Mouse (Mus musculus): Measurements from ENCODE around the gene Tcp11.

Tcp11 gene

DNA sequence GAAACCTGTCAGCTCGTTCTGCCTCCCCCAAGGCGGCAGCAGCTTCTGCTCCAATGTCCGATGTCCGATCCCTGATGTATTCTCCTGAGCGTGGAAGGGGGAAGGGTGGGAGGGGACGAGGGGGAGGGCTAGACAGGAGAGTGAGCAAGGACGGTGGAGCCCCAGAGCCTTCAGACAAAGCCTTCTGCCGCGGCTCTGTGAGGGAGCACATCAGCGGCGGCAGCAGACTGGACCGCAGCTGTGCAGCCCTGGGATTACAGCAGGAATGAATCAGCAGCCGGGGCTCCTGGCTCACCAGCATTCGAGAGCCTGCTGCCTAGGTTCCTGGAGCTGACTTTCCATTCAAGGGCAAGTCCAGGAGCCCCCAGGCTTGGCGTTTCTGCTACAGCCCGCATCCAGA lies 39.8 kb downstream of the Tcp11 start:
- no peak for DNase-seq (ENCODE audit: low spot score in 2 of 2)

DNA sequence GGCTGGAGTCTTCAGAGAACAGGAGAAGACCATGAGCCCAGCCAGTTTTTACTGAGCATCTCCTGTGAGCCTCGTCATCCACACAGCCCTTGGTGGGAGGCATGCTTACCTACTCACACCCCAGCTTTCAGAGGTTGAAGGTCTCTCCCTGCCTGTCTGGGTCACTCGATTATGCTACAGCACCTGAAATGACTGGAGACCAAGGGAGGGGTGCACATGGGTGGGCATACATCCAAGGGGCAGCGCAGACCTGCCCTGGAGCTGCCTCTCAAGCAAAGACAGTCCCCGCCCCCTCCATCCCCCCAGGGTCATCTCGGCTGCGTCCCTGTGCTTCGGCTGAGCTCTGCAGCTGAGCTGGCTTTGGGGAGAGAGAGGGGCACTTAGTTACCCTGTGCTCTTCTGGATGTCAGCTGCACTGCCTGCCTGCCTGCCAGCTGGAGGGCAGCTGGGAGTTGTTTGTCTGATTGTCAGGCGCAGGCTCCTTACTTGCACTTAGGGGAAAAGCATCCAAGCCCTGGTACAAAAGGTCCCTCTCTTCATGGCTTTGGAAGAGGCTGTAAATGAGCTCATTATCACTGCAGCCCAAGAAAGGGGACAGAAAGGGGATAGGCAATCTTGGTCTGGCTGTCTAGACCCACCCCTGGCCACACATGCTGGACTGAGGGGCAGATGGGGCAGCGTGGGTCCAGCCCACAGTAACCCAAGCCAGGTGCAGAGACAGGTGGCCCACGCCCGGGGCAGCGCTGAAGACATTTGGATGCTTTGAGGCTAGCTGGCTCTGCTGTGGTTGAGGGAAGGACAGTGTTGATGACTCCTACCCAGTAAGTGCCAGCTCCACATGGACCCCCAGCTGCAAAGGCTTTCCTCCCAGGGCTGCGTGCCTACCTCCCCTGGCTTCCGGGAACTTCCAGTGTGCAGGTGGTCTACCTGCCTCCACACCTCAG lies 43.4 kb downstream of the Tcp11 start:
- no peak for DNase-seq (ENCODE audit: low spot score in 2 of 2)

DNA sequence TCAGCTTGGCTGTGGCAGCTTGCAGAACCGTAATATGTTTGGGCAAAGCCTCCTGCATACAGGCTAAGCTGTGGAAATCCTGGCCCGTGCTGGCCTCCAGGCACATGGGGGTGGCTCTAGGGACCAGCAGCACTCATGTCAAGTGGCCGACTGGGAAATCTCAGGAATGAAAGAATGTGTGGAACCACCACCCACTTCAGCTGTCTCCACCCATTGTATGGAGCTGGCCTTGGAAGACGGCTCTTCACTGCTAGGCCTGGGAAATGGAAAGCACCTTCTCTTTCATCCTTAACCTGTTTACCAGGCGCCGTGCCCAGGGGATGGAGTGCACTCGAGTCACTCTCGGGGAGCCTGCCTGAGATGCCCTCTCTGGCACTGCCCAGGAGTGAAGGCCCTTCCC lies 45.5 kb downstream of the Tcp11 start:
- no peak for DNase-seq (ENCODE audit: low spot score in 2 of 2)

DNA sequence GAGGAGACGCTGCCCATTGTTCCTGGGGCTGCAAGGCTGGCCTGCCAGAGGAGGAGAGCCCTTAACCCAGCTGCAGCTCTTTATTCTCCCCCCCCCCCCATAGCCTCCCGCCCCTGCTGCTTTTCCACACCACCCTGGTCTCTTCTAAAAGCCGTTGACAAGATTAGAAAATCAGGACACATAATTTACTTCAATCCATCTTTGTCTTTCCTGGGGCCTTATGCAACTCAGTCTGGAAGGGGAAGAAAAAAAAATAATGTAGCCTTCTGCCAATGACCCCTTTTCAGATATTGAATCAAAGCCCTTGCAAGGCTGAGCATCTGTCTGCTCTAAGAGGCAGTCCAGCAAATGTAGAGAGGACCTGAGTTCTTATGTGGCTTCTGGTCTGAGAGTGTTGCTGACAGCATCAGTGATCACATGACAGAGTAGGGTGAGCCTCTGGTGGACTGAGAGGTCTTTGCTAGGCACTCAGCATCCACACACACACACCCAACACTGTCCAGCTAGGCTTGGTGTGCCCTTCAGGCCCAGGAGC lies 47.3 kb downstream of the Tcp11 start:
- DNase-seq (ENCODE audit: low spot score in 2 of 2): no peak

DNA sequence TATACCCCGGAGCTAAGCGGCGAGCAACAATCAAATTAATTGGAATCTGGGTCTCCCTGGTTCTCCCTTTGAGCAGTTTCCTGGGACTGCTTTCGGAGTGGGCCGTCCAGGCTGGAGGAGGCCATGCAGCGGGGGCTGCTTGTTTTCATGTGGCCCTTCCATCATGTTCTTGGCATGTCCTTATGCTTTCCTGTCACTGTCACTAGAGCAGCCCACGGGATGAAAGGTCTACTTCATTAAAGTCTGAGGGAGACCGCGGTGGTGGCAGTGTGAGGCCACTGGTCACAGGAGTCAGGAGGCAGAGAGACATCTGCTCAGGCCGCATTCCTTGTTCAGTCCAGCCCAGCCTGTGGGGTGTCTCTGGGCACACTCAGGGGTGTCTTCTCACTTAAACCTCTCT lies 48.2 kb downstream of the Tcp11 start:
- DNase-seq (ENCODE audit: low spot score in 2 of 2): no peak

DNA sequence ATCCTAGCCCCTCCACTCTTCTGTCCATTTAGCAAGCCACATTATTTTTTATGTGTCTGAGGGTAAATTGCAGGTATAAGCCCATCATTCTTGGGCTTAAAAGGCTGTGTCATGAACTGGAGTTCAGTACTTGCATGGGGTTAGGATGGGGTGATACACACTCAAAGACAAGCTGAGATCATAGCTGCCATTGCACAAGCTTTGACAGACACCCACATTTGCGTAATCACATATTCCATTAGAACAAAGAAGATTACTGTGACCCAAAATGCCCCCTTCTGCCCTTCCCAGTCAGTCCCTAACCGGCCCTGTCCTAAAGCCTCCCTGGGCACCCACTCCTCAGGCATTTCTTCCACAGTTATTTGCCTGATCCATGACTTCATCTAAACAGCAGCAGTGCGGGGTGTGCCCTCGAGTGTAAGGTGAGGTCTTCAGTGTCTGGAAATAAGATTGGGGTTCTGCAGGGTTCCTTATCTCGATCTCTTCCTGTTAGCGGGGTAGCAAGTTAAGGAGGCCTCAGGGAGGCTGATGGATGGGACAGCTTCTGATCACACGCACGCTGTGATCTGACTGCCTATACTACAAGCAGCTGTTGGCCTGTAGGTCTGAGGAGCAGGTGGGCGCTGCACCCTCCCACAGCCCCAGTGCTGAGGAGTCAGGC lies 49.0 kb downstream of the Tcp11 start:
- DNase-seq (ENCODE audit: low spot score in 2 of 2): no peak

DNA sequence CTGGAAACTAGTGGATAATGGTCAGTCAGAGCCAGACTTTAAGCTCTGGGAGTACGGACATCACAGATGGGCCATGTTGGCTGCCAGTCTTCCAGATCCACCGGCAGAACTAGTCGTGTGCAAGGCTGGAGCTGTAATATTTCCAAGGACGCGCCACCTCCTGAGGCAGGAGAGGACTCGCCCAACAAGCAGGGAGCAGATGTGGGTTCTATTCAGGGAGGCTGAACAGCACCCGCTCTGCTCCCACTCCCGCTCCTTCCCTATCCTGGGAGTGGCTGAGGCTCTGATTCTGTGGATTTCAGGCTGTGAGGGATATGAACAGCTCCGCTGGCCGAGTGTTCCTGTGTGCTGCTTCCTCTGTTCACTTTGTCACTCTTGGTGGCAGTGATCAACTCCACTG lies 50.0 kb downstream of the Tcp11 start:
- DNase-seq (ENCODE audit: low spot score in 2 of 2): no peak

DNA sequence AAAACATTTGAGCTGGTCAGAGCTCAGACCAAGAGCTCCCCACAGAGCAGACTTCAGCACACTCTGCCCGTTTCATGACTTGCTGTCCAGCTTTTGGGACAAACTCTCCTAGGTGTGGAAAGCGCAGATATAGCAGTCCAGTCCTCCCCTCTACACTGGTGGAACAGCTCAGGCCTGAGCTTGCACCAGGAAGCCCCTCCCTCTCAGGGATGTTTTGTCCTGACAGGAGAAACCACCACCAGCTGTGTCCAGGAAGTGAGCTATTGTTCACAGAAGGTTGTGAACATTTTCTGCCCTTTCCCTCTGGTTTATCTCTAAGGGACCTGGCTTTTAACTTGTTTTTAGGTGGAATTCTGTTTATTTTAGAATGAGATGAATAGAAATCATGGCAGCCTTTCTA lies 51.1 kb downstream of the Tcp11 start:
- DNase-seq (ENCODE audit: low spot score in 2 of 2): no peak

DNA sequence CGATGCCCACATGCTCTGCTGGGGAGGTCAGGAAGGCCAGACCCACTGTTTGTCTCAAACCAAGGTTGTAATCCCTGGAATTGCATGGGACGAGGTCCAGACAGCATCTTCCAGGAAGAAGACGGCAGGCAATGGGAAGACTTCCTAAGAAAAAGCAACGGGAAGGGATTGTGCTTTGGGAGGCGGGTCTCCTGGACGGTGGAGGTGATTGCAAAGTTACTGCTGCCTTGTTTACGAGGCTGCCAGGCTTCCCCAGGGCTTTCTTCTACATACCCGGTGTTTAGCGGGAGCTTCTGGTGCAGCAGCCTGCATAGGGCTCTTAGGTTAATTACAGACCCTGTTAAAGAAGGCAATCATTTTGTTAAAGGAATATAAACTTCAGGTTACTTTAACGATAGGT lies 52.2 kb downstream of the Tcp11 start:
- DNase-seq (ENCODE audit: low spot score in 2 of 2): no peak

DNA sequence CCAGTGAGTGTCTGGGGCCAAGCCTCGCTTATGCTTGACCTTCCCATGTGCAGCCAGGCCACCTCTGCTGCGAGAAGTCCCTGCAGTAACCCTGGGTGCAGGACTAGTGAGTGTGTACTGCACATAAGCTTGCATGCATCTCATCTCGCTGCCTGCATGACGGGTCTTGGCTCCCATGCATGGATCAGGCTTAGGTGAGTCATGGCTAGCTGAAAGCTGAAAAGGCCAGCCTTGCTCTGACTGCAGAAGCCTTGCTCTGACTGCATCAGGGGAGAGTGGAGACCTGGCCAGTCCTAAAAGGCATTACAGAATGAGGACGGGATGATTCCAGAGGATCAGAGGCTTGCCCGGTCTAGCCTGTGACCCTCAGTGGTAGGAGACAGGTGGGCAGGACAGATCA lies 53.2 kb downstream of the Tcp11 start:
- DNase-seq (ENCODE audit: low spot score in 2 of 2): no peak

DNA sequence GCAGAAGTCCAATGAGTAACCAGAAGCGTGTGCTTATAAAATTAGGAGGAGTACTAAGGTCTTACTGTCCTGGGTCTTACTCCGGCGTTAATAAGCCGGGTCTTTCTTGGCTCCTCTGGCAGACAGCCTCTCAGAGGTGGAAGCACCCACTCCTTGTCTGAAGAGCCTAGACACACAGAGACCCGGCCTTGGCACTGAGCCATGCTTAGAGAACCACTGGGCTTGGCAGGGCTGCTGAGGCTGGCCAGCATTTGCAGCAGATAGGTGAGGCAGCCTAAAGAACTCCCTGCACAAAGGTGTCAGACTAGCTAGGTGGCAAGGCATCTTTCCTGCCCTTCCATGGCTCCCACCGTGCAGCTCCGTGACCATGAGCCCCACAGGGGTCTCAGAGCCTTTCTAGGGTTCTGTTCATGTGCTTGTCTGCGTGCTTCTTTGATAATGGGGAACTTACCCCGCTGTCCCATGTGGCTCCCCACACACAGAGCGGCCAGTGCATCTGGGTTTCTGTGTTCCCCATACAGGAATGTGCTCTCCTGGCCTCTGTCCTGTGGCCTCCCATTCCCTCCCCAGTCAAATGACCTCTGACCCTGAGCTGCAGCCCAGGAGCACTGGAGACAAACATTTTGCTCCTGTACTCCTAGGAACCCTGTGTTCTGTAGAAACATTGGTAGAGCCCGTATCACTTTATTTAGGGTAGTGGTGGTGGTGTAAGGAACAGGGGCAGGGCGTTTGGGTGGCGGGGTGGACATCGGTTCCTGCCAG lies 54.1 kb downstream of the Tcp11 start:
- DNase-seq (ENCODE audit: low spot score in 2 of 2): no peak

DNA sequence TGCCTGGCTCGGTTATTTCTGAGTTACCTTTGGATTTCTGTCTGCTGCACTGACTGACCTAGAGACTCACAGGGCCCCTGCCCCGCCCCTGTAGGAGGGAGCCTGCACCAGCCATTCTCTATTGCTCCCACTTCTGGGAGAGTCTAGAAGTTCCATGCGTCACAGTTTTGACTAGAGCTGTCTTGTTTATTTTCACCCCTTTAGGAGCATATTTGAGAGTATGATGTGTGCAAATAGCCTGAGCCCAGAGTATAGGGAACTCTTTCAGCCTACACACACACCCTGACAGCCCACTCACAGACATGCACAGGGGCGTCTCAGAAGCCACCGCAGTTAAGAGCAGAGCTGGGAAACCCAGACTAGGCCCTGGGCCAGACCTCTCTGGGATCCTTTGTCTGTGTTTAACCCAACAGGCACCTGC lies 54.9 kb downstream of the Tcp11 start:
- DNase-seq (ENCODE audit: low spot score in 2 of 2): no peak

DNA sequence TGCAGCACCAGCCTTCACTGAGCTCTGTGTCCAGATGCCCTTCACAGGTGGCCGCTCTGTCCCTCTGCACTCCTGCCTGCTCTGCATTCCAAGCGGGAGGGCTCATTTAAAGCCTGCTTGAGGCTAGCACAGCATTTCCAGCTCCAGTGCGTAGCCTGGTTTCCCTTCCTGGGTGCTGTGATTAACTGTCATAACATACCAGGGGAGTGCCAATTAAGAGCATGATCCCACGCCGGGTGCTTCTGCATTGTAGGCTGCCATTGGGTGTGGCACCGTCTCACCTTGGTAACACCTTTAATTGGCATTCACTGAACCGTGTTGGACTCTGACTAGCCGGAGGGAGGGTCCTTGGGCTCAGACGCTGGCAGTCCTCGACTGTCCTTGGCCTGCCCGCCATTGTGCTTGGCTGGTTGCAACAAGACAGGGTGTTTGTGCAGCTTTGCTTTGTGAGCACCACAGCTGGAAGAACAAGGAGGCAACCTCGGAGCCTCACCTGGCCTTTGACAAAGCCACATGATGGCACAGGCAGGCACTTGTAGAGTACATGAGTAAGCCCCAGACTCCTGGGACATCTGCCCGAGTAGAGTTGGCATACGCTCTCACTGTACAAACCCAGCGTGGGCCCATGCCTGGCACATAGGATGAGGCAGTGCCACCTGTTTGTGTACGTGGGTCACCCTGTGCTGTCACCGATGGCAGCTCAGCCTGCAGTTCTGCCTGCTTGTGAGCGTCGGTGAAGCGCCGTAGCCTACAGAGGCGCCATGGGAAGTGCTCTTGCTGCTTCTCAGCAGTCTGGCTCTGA lies 57.4 kb downstream of the Tcp11 start:
- no peak for DNase-seq (ENCODE audit: low spot score in 2 of 2)

DNA sequence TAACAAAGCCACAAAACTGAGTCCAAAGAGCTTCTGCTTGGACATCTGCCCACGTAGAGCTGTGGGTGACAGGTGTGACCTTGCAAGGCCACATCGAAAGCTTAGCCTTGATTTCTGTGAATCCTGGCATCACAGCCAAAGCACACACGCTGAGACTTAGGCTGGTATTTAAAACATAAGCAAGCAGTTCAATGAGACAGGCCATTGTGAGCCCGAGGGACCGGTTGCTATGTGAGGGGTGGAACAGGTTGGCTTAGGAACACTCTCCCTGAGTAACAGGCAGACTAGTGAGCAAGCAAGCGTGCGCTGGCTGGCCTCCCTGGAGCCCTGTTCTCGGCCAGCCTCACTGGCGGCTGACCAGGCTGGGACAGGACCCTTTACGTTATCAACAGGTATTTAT lies 58.5 kb downstream of the Tcp11 start:
- DNase-seq (ENCODE audit: low spot score in 2 of 2): no peak

DNA sequence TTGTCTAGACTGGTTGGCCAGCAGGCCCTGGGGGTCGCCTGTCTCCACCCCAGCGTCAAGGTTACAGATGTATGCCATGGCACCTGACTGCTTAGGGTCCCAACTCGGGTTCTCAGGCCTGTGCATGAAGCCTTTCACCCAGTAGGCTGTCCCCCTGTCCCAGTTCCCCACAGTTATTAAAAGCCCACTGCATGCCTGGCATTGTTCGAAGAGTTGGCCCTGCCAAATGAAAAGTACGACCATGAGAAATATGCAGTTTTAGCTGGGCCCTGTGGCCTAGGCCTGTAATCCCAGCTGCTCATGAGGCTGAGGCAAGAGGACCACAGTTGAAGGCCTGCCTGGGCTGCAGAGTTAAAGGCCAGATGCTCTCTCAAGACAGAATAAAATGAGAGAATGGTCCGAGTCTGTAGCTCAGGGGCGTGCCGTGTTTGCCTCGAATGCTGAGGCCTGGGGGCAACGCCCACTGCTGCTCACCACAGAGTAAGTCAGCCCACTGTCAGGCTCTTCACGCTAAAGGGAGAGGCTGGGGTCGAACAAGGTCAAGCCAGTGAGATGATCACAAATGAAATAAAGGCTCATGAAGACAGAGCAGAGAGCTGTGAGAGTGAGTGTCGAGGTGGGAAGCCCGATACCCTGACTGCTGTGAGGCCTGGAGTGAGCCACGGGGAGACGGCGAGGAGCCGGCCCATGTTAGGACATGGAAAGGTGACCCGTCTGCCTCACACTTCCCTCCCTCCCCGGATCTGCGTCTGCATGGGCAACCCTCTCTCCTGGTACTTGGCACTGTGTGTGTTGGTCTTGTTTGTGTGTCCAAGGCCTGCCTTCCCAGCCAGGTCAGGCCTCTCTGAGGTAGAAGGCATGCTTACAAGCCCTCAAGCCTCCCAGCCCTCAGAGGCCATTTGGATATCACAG lies 60.4 kb downstream of the Tcp11 start:
- DNase-seq (ENCODE audit: low spot score in 2 of 2): no peak

DNA sequence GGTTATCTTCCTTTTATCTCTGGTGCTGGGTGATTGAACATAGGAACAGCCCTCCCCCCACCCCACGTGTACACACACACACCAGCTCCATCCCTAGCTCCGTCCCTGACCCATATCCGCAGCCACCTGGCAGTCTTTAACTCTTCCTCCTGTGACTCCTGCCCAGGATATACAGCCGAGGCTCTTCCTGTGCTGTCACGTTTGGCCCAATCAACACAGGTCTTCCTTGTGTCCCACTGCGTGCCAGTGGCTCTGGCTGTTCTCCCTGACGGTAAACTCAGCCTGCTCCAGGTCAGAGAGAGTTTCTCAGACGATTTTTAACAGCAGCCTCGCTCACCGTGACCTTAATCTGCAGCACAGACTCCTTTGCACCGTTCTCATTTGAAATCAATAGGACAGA lies 61.7 kb downstream of the Tcp11 start:
- no peak for DNase-seq (ENCODE audit: low spot score in 2 of 2)

DNA sequence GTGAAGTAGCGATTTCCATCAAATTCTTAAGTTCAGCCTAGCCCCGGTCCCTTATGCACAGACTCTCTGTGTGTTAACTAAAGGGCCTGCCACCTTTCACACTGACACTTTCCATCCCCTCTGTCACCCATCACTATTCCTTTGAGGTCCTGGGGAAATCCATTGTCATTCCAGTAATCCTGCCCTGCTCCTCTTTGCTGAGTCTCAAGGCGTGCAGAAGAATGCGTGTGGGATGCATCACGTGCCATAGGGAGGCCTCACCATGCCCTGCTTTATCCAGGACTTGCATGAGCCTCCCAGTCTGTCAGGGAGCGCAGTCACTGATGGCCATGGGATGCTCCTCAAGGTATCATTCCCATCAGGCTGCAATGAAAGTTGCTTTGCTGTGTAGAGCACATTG lies 62.1 kb downstream of the Tcp11 start:
- no peak for DNase-seq (ENCODE audit: low spot score in 2 of 2)
